Mouse (Mus musculus): ENCODE measurements around the gene Hoxa6.

The Hoxa6 gene

DNA sequence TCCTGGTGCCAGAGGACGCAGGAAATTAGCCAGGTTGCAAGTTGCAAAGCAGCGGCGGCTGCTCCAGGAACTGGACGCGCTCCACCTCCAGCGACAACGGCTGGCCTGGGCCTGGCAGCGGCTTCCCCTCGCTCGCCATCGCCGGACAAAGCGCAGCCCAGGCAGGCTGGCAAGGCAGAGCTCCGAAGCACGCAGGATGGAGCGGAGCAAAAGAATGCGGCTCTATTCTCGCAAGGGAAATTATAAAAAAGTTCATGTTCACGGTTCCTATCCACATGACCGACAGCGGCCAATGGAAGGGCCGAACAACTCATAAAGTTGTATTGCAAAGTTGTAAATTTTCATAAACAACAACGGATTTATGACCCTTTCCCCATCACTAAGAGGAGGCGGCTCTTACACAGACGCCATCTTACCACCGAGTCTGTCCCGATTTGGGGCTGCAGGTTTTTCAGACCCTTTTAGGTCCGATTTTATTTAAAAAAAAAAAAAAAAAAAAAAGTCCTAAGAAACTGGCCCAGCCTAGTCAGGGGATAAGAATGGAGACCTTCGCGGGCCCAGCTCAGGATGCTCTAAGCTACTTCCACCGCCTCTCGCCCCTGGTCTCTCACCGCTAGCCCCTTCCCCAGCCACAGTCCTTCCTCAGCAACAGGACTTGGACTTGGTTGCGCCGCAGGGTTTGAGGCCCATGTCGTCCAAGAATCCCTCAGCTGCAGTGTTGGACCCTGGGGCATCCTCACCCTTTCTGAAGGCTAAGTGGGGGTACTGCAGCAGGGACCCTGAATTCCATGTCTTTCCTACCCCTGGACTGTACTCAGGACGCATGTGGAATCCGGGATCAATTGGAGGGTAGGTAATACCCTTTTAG lies 4.8 kb upstream of the Hoxa6 start, which contains the start of the genes Hoxa3 and Gm28308:
Gene Hoxa3, minus strand, starts transcription at position 218 of the 868 bp plus-strand sequence.
Gene Gm28308, minus strand, starts transcription at position 221 of the 868 bp plus-strand sequence.
- DNase-seq = no peak

GRCm38 (mm10) chr6:52212556-52213118 lies 4.1 kb upstream of the Hoxa6 start:
- DNase-seq = no peak

DNA sequence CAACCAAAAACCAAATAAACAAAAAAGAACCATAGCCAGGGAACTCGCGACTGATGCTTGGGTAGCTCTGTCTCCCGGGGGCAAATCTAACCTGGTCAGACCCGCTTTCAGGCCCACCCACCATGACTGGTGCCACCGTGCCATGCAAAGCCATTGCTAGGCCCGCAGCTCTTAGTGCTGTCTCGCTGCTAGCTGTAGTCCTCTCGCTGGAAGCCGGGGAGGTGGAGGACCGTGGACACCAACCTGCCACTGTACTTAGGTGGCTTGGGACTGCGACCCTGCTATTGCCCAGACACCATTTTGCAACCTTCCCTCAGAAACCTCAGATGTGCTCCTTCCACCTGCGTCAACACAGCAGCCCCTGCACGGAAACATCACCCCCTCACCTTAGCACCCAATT lies 3.4 kb upstream of the Hoxa6 start:
- DNase-seq = no peak

GRCm38 (mm10) chr6:52211170-52211935 lies 2.8 kb upstream of the Hoxa6 start:
- peak; percentile 77 for DNase-seq

- DNase-seq = no peak
These were observed 1.1 kb upstream of the Hoxa6 start for GRCm38 (mm10) chr6:52209685-52210046.

DNA sequence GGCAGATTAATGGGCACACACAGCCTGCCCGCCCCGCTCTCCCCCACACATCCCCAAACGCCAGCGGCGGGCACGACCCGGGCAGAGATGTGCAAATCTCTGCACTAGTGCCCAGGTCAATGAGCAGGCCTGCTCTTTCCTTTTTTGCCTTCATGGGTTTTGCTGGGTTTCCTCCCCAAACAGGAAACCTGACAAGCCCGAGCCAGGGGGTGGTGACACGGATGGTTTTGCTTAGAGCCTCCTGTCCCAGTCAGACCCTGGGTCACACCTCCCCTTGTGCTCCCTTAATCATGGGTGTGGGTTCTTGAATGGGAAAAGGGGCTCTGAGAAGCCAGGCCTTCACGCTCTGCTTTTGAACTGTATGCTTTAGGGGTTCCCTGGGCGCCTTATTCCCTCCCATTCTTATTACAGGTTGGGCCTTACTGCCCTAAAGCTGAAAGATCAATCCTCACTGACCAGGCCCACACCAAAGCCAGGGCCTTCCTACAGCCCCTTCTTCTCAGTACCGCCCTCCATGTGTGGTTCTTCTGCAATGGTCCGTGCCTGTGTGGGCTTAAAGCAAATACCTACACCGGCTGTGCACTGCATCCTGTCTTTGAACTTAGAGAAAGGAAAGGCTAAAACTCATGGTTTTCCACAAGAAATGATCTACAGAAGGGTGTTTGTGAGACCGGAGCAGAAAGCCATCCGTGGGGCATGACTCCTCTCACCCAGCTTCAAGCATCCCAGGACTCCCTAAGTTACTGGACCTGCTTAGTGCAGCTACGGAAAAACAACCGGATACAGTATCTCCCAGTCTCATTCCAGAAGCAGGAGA lies 554 bp upstream of the Hoxa6 start:
- DNase-seq = no peak

GRCm38 (mm10) chr6:52207684-52207976 lies 892 bp downstream of the Hoxa6 start:
- DNase-seq = no peak

- DNase-seq = no peak
These were observed 1.4 kb downstream of the Hoxa6 start for GRCm38 (mm10) chr6:52206882-52207683.

DNA sequence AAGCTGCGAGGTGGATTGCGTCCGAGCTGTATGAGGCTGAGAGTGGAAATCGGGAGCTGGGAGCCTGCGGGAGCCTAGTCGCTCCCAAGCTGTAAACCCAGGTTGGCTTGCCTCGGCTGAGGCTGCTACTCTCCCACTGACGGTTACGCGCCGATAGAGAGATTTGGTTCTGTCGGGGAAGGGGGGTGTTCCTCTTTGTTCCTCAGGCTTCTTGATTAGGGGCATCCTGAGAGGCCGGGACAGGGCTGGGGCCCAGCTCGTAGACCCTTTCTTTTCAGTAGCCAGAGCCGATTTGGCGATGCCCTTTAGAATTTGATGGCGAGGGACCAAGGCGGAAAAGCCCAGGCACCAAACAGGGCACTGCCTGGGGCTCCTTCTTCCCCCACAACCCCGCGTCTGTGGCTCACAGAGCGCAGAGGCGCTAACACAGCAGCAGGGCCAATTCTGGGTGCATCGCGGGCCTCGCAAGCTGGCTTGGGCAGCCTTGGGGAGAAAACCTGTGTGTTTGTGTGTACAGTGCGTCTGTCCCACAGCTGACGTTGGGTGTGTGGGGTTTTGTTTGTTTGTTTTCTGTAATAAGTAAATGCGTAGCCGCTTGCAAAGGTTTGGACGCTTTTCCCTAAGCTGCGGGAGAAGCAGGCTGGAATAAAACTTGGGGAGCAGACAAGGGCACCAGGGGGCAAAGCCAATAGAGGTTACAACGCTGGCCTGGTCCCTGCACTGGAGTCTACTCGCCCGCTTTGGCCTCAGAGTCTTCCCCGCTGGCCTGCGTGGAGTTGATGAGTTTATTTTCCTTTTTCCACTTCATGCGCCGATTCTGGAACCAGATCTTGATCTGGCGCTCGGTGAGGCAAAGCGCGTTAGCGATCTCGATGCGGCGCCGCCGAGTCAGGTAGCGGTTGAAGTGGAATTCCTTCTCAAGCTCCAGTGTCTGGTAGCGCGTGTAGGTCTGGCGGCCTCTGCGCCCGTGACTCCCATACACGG lies 2.6 kb downstream of the Hoxa6 start:
- no peak for DNase-seq

GRCm38 (mm10) chr6:52205221-52205620 lies 3.3 kb downstream of the Hoxa6 start:
- DNase-seq = no peak

- DNase-seq = no peak
These were observed 4.3 kb downstream of the Hoxa6 start, which contains the start of gene Hoxa5 for GRCm38 (mm10) chr6:52204050-52204752. TSS of gene Hoxa5 (minus strand) at chr6:52204587.

GRCm38 (mm10) chr6:52203371-52204049 lies 5.0 kb downstream of the Hoxa6 start:
- no peak for DNase-seq

DNA sequence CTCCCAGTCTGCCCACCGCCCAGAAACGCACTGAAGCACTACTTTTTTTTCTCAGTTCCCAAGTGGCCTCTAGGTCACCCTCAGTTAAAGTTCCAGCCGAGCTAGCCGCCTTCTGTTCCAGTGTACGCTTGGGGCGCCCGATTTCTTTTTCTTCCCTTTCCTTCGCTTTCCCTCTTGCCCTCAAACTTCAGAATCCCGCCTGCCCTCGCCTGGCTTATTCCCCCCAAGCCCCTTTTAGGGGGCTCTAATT lies 5.5 kb downstream of the Hoxa6 start:
- DNase-seq = no peak

- no peak for DNase-seq
These were observed 6.0 kb downstream of the Hoxa6 start for GRCm38 (mm10) chr6:52202362-52203120.

DNA sequence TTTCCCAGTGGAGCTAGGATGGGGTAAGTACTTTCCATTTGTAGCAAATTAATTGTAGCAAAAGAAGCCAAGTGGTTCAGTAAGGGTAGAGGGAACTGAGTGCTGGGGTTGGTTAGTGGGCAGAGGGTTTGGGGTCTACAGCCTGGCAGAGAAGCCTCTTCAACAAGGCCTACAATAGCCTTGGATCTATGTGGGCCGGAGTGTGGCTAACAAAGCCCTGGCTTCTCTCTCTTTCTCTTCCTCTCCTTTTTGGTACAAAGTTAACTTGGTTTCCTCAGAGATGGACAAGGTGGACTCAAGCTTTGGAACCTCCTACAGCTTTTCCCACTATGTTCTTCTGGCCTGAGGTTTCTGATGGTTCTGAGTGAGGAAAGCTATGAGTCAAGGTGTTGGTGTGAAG lies 7.3 kb downstream of the Hoxa6 start:
- no peak for DNase-seq

- no peak for DNase-seq
These were observed 7.7 kb downstream of the Hoxa6 start for GRCm38 (mm10) chr6:52200751-52201250.

GRCm38 (mm10) chr6:52200073-52200750 lies 8.3 kb downstream of the Hoxa6 start:
- no peak for DNase-seq

- DNase-seq = no peak
These were observed 11.3 kb downstream of the Hoxa6 start for GRCm38 (mm10) chr6:52197271-52197670.

Measured in thymus, postnatal 14 days (tissue).